Mouse (Mus musculus) MEL (cell line): Measurements from ENCODE around the gene Scamp4. TPM values are rescaled to one million over a fixed set of nuclear protein-coding genes. Genes with fewer than 3 reads are reported as not detected.
A peak's percentile ranks its signal among the peaks of the same experiment; 100 is the strongest.

ENCODE experiments used
- DNase-seq: peaks from one replicate; pipeline ENCODE4 v3.0.0; 2011; ENCODE audit warnings: low read depth, low spot score
- H3K27ac ChIP-seq: 2 replicates; pipeline ENCODE4 v1.5.1; 2012; ENCODE audit warnings: low read depth, mild to moderate bottlenecking, control low read depth, low read length, moderate library complexity; ENCODE audit not compliant: control insufficient read depth
- H3K27me3 ChIP-seq, 2 experiments: fragments of 150-350 bp in 1 of 2; sonication (generic) in 1 of 2; 2 replicates each; pipeline ENCODE4 v1.6.1; 2012; ENCODE audit warnings: low read length in 2 of 2, mild to moderate bottlenecking in 2 of 2, improper control_type of control experiment in 1 of 2, moderate library complexity in 1 of 2; ENCODE audit not compliant: insufficient read depth in 2 of 2, control insufficient read depth in 1 of 2
- H3K36me3 ChIP-seq, 2 experiments: 2 replicates each; pipeline ENCODE4 v1.6.1; 2012 to 2014; ENCODE audit warnings: low read length in 2 of 2, improper control_type of control experiment in 1 of 2, inconsistent platforms in 1 of 2, mild to moderate bottlenecking in 1 of 2; ENCODE audit not compliant: insufficient read depth in 2 of 2, control insufficient read depth in 1 of 2
- H3K4me1 ChIP-seq, 2 experiments: fragments of 150-350 bp in 1 of 2; sonication (generic) in 1 of 2; 2 replicates each; pipeline ENCODE4 v1.6.1; 2012; ENCODE audit warnings: low read length in 2 of 2, improper control_type of control experiment in 1 of 2, mild to moderate bottlenecking in 1 of 2; ENCODE audit not compliant: insufficient read depth in 2 of 2, control insufficient read depth in 1 of 2
- H3K4me3 ChIP-seq, 2 experiments: fragments of 150-350 bp in 1 of 2; sonication (generic) in 1 of 2; 2 replicates each; pipeline ENCODE4 v1.5.1; 2012; ENCODE audit warnings: low read depth in 2 of 2, low read length in 2 of 2, mild to moderate bottlenecking in 2 of 2, moderate library complexity in 2 of 2, control low read depth in 1 of 2, improper control_type of control experiment in 1 of 2; ENCODE audit not compliant: control insufficient read depth in 1 of 2, insufficient read depth in 1 of 2
- H3K79me2 ChIP-seq: 2 replicates; pipeline ENCODE4 v1.6.1; 2012; ENCODE audit warnings: mild to moderate bottlenecking, low read length, moderate library complexity; ENCODE audit not compliant: control insufficient read depth, poor library complexity, insufficient read depth
- H3K9ac ChIP-seq: 2 replicates; pipeline ENCODE4 v1.6.1; 2012; ENCODE audit warnings: low read depth, mild to moderate bottlenecking, control low read depth, low read length, moderate library complexity; ENCODE audit not compliant: control insufficient read depth, poor library complexity, severe bottlenecking
- H3K9me3 ChIP-seq: fragments of 150-350 bp; sonication (generic); replicated peaks from 2 replicates; pipeline ENCODE4 v1.6.1; 2012; ENCODE audit warnings: mild to moderate bottlenecking, low read length, improper control_type of control experiment, moderate library complexity; ENCODE audit not compliant: insufficient read depth
- CHD1 ChIP-seq: IDR thresholded peaks from 2 replicates; pipeline ENCODE4 v1.6.1; 2012; ENCODE audit warnings: low read depth, mild to moderate bottlenecking, inconsistent platforms, low read length, improper control_type of control experiment
- ETS1 ChIP-seq: IDR thresholded peaks from 2 replicates; pipeline ENCODE4 v1.6.1; 2012; ENCODE audit warnings: low read depth, mild to moderate bottlenecking, inconsistent platforms, low read length, improper control_type of control experiment, moderate library complexity
- MAZ ChIP-seq: IDR thresholded peaks from 2 replicates; pipeline ENCODE4 v1.6.1; 2012; ENCODE audit warnings: low read depth, mild to moderate bottlenecking, inconsistent platforms, low read length, improper control_type of control experiment
- NELFE ChIP-seq: IDR thresholded peaks from 2 replicates; pipeline ENCODE4 v1.6.1; 2011; ENCODE audit warnings: low read depth, low read length, improper control_type of control experiment
- NRF1 ChIP-seq: IDR thresholded peaks from 2 replicates; pipeline ENCODE4 v1.6.1; 2014; ENCODE audit warnings: low read depth, mild to moderate bottlenecking, inconsistent platforms, low read length, improper control_type of control experiment, moderate library complexity; ENCODE audit not compliant: poor library complexity, insufficient read depth, severe bottlenecking
- RCOR1 ChIP-seq: IDR thresholded peaks from 2 replicates; pipeline ENCODE4 v1.6.1; 2012; ENCODE audit warnings: low read depth, mild to moderate bottlenecking, inconsistent platforms, low read length, improper control_type of control experiment
- SMC3 ChIP-seq: IDR thresholded peaks from 2 replicates; pipeline ENCODE4 v1.6.1; 2011; ENCODE audit warnings: low read depth, low read length, improper control_type of control experiment
- USF1 ChIP-seq: IDR thresholded peaks from 2 replicates; pipeline ENCODE4 v1.6.1; 2014; ENCODE audit warnings: low read depth, mild to moderate bottlenecking, inconsistent platforms, low read length, improper control_type of control experiment, moderate library complexity
- USF2 ChIP-seq, 2 experiments: IDR thresholded peaks; 2 replicates each; pipeline ENCODE4 v1.6.1; 2011 to 2012; ENCODE audit warnings: improper control_type of control experiment in 2 of 2, low read length in 2 of 2, borderline replicate concordance in 1 of 2, inconsistent platforms in 1 of 2, low read depth in 1 of 2, mild to moderate bottlenecking in 1 of 2; ENCODE audit not compliant: insufficient read depth in 1 of 2
- ZC3H11A ChIP-seq: IDR thresholded peaks from 2 replicates; pipeline ENCODE4 v1.6.1; 2012; ENCODE audit warnings: low read depth, mild to moderate bottlenecking, inconsistent platforms, low read length, improper control_type of control experiment
- ZNF384 ChIP-seq: IDR thresholded peaks from 2 replicates; pipeline ENCODE4 v1.6.1; 2012; ENCODE audit warnings: low read depth, mild to moderate bottlenecking, inconsistent platforms, low read length, improper control_type of control experiment
- polyA plus RNA-seq, 2 experiments: library from polyadenylated mRNA; stranded (reverse) in 1 of 2; unstranded in 1 of 2; fragments of >175 nt in 1 of 2; fragments of >200 nt in 1 of 2; gene quantifications; 2 replicates each; pipeline versions ENCODE4 v1.2.1 to v1.2.4; 2012; ENCODE audit warnings: low replicate concordance in 2 of 2, low read depth in 1 of 2; ENCODE audit not compliant: insufficient read length in 2 of 2, insufficient read depth in 1 of 2, missing spikeins in 1 of 2
- total RNA-seq: library from RNA; depleted of rRNA; stranded (reverse); fragments of 300-350 nt; gene quantifications from 2 replicates; pipeline ENCODE4 v1.2.3, GENCODE M21; 2012

The Scamp4 gene
- total and polyA plus RNA-seq, 3 experiments = 34.2 to 140 TPM; not detected in 1

DNA sequence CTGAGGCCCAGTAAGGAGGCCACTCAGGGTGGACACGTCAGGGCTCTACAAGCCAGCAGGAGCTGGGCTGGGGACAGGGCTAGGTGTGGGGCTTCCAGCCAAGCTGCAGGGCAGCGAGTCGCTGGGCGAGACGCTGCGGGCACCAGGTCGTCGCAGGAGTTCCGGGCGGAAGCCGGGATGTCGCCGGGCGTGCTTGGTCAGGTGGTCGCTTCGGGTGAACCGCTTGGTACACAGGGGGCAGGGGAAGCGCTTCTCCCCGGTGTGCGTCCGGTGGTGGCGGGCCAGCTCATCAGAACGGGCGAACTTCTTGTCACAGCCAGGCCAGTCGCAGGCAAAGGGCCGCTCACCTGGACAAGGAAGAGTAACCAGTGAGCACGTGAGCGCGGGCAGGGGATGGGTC, 33.8 kb upstream of the Scamp4 start:
- no peak overlapping the region for H3K4me3 ChIP-seq
- H3K4me1 ChIP-seq = peaks cover 10 to 41% of the 10 kb centered on the region in 2 experiments; a peak in 3 of 4 replicates
- no peak for DNase-seq
- H3K36me3 ChIP-seq = peaks cover 0 to 26% of the 10 kb centered on the region in 2 experiments; a peak in 2 of 4 replicates
- TF ChIP-seq ZC3H11A (no peak), USF2 (IDR thresholded peaks at IDR 0.05; ENCODE audit: borderline replicate concordance in 1 of 2, insufficient read depth in 1 of 2, low read depth in 1 of 2, low read length in 2 of 2) (no peak), NELFE (no peak), ETS1 (no peak), ZNF384 (no peak)
- H3K9ac ChIP-seq = no peak overlapping the region
- H3K9me3 ChIP-seq = no peaks in the 10 kb centered on the region
- H3K27ac ChIP-seq = no peak overlapping the region
- no peaks in the 10 kb centered on the region for H3K27me3 ChIP-seq
- H3K79me2 ChIP-seq = peaks cover 51% of the 10 kb centered on the region

- TF ChIP-seq NRF1 (no peak), CHD1 (no peak), SMC3 (no peak), USF1 (no peak), NELFE (no peak)
- TF ChIP-seq, all 39 proteins: peak for 0
- H3K79me2 ChIP-seq = peaks cover 58% of the 10 kb centered on the region
- peak; percentile 84 for DNase-seq
- peak overlapping the region; percentile 49 for H3K9ac ChIP-seq
- H3K27me3 ChIP-seq = no peaks in the 10 kb centered on the region
- H3K4me1 ChIP-seq = peaks cover 12 to 48% of the 10 kb centered on the region in 2 experiments; a peak in 3 of 4 replicates
- H3K9me3 ChIP-seq = no peaks in the 10 kb centered on the region
- H3K36me3 ChIP-seq = peaks cover 0 to 34% of the 10 kb centered on the region in 2 experiments; a peak in 2 of 4 replicates
- peak overlapping the region; percentile 38 to 44 for H3K4me3 ChIP-seq
- peak overlapping the region; percentile 68 for H3K27ac ChIP-seq
These were observed 33.0 kb upstream of the Scamp4 start for GRCm38 (mm10) chr10:80569664-80570066.

DNA sequence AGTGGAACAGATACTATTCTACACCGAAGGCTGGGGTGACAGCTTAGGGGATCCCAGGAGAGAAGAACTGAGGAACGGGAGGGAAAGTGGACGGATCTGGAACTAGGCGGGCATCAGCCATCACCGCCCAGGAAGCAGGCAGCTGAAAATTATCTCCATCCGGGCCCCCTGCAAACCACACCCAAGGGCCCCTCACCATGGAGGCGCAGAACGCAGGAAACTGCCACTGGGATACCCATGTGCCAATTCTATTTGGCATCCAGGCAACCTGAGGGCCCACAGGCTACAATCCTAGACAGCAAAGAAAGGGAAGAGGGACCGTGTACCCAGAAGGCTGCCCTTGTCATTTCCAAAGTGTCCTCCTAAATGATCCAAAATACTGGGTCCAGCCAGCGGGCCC, 32.3 kb upstream of the Scamp4 start:
- H3K4me1 ChIP-seq = peaks cover 12 to 55% of the 10 kb centered on the region in 2 experiments; a peak in 3 of 4 replicates
- peaks cover 66% of the 10 kb centered on the region for H3K79me2 ChIP-seq
- H3K36me3 ChIP-seq = peaks cover 0 to 37% of the 10 kb centered on the region in 2 experiments; a peak in 2 of 4 replicates
- TF ChIP-seq MAZ (0 out of 2 replicates have a peak, but pooled peaks have one; percentile 18), RCOR1 (no peak)
- TF ChIP-seq, all 39 proteins: peak for 1
- peak; percentile 40 for DNase-seq
- H3K27ac ChIP-seq = peak overlapping the region; percentile 68
- H3K9me3 ChIP-seq = no peaks in the 10 kb centered on the region
- no peaks in the 10 kb centered on the region for H3K27me3 ChIP-seq
- peak overlapping the region; percentile 49 for H3K9ac ChIP-seq
- peak overlapping the region; percentile 38 to 44 for H3K4me3 ChIP-seq
